Mouse (Mus musculus): ENCODE measurements around the gene Ms4a6c. TPM values are rescaled to one million over a fixed set of nuclear protein-coding genes. Genes with fewer than 3 reads are reported as not detected.
"Not testable (repeated sequence)": the region's sequence is repeated elsewhere in the genome, so short reads cannot be mapped to it uniquely, and the experiment has no call there.

Gene Ms4a6c
- polyA plus RNA-seq, 1 experiment, result 3.0 TPM

DNA sequence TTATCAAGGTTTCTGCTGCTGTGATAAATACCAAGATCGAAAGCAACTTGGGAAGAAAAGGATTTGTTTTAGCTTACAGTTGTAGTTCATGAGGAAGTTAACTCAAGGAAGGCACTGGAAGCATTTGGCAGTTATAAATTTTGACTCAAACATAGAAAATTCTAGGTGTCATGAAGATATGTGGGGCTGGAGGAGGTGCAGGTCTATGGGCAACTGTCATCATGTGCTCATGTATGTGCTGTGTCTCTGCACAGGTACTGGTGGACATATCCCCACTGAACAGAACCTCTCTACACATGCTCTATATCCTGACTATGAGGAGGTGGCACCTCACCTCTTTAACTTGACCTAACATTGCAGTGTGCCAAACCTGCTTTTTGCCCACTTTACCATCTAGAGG is 17.4 kb downstream of the Ms4a6c start:
- WGBS, result 90% methylated on average over 1 of the region's 1 CpGs
- no peak for TF ChIP-seq CTCF (conservative IDR thresholded peaks at IDR 0.05; ENCODE audit: insufficient read depth, insufficient read length, low read depth, low read length)
- no peak for TF ChIP-seq POLR2A (IDR thresholded peaks at IDR 0.05; ENCODE audit: low read depth, low read length)

GRCm38 (mm10) chr19:11491406-11492189 is 22.4 kb downstream of the Ms4a6c start:
- no peak for DNase-seq
- Histone ChIP-seq H3K27me3 (replicated peaks; ENCODE audit: control insufficient read depth, insufficient read depth, low read length) (no peaks in the 10 kb centered on the region), H3K4me1 (ENCODE audit: control insufficient read depth, insufficient read depth, low read length) (no peaks in the 10 kb centered on the region), H3K36me3 (ENCODE audit: control insufficient read depth, insufficient read depth, low read length) (no peaks in the 10 kb centered on the region), H3K4me3 (ENCODE audit: insufficient read depth, low read depth, low read length) (no peak overlapping the region), H3K27ac (ENCODE audit: insufficient read depth, low read depth, low read length) (no peak overlapping the region)
- 38% methylated on average over 4 of the region's 4 CpGs for WGBS
- TF ChIP-seq POLR2A (IDR thresholded peaks at IDR 0.05; ENCODE audit: low read depth, low read length) (no peak), CTCF (conservative IDR thresholded peaks at IDR 0.05; ENCODE audit: insufficient read depth, insufficient read length, low read depth, low read length) (no peak)

More for the DNA sequence above, 17.4 kb downstream of the Ms4a6c start:
- H3K4me1 ChIP-seq (ENCODE audit: control insufficient read depth, insufficient read depth, low read length), result no peaks in the 10 kb centered on the region
- no peaks in the 10 kb centered on the region for H3K27me3 ChIP-seq (replicated peaks; ENCODE audit: control insufficient read depth, insufficient read depth, low read length)
- no peaks in the 10 kb centered on the region for H3K36me3 ChIP-seq (ENCODE audit: control insufficient read depth, insufficient read depth, low read length)
- no peak for DNase-seq
- no peak overlapping the region for H3K4me3 ChIP-seq (ENCODE audit: insufficient read depth, low read depth, low read length)
- H3K27ac ChIP-seq (ENCODE audit: insufficient read depth, low read depth, low read length), result no peak overlapping the region

DNA sequence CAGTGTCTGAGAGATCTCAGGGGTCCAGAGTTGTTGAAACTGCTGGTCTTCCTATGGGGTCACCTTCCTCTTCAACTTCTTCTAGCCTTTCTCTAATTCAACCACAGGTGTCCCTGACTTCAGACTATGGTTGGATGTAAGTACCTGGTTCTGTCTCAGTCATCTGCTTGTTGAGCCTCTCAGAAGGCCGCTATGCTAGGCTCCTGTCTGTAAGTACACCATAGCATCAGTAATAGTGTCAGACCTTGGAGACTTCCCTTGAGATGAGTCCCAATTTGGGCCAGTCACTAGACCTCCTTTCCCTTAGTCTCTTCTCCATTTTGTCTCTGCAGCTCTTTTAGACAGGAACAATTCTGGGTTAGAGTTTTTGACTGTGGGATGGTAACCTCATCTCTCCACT is 23.5 kb downstream of the Ms4a6c start:
- no peak for DNase-seq
- 85% methylated on average over 1 of the region's 1 CpGs for WGBS
- no peak for TF ChIP-seq CTCF (conservative IDR thresholded peaks at IDR 0.05; ENCODE audit: insufficient read depth, insufficient read length, low read depth, low read length)
- no peak for TF ChIP-seq POLR2A (IDR thresholded peaks at IDR 0.05; ENCODE audit: low read depth, low read length)
- H3K27me3 ChIP-seq (replicated peaks; ENCODE audit: control insufficient read depth, insufficient read depth, low read length), result no peaks in the 10 kb centered on the region
- no peaks in the 10 kb centered on the region for H3K36me3 ChIP-seq (ENCODE audit: control insufficient read depth, insufficient read depth, low read length)
- no peaks in the 10 kb centered on the region for H3K4me1 ChIP-seq (ENCODE audit: control insufficient read depth, insufficient read depth, low read length)
- no peak overlapping the region for H3K27ac ChIP-seq (ENCODE audit: insufficient read depth, low read depth, low read length)
- H3K4me3 ChIP-seq (ENCODE audit: insufficient read depth, low read depth, low read length), result no peak overlapping the region

GRCm38 (mm10) chr19:11494519-11494918 is 25.4 kb downstream of the Ms4a6c start:
- no peak for DNase-seq
- Histone ChIP-seq H3K4me1 (ENCODE audit: control insufficient read depth, insufficient read depth, low read length) (no peaks in the 10 kb centered on the region), H3K27ac (ENCODE audit: insufficient read depth, low read depth, low read length) (no peak overlapping the region), H3K27me3 (replicated peaks; ENCODE audit: control insufficient read depth, insufficient read depth, low read length) (no peaks in the 10 kb centered on the region), H3K4me3 (ENCODE audit: insufficient read depth, low read depth, low read length) (no peak overlapping the region), H3K36me3 (ENCODE audit: control insufficient read depth, insufficient read depth, low read length) (no peaks in the 10 kb centered on the region)
- 83% methylated on average over 3 of the region's 3 CpGs for WGBS
- TF ChIP-seq POLR2A (IDR thresholded peaks at IDR 0.05; ENCODE audit: low read depth, low read length), result no peak
- TF ChIP-seq CTCF (conservative IDR thresholded peaks at IDR 0.05; ENCODE audit: insufficient read depth, insufficient read length, low read depth, low read length), result no peak

DNA sequence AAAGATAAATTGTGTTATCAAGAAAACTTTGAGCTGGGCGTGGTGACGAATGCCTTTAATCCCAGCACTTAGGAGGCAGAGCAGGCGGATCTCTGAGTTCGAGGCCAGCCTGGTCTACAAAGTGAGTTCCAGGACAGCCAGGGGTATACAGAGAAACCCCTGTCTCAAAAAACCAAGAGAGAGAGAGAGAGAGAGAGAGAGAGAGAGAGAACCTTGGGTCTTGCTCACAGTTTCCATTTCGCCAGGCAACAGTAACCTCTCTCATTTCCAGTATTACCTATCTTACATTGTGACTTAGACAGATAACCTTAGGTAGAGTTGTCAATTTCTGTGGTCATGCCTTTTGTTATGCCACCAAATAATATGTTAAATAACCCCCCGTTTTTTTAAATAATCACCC is 27.2 kb downstream of the Ms4a6c start:
- H3K27ac ChIP-seq (ENCODE audit: insufficient read depth, low read depth, low read length), result no peak overlapping the region
- no peaks in the 10 kb centered on the region for H3K27me3 ChIP-seq (replicated peaks; ENCODE audit: control insufficient read depth, insufficient read depth, low read length)
- H3K36me3 ChIP-seq (ENCODE audit: control insufficient read depth, insufficient read depth, low read length), result no peaks in the 10 kb centered on the region
- H3K4me1 ChIP-seq (ENCODE audit: control insufficient read depth, insufficient read depth, low read length), result no peaks in the 10 kb centered on the region
- WGBS, result 79% methylated on average over 6 of the region's 6 CpGs
- no peak for DNase-seq
- H3K4me3 ChIP-seq (ENCODE audit: insufficient read depth, low read depth, low read length), result no peak overlapping the region
- TF ChIP-seq CTCF (conservative IDR thresholded peaks at IDR 0.05; ENCODE audit: insufficient read depth, insufficient read length, low read depth, low read length) (no peak), POLR2A (IDR thresholded peaks at IDR 0.05; ENCODE audit: low read depth, low read length) (no peak)

- not testable (repeated sequence) for H3K27ac ChIP-seq (ENCODE audit: insufficient read depth, low read depth, low read length); H3K36me3 ChIP-seq (ENCODE audit: control insufficient read depth, insufficient read depth, low read length); DNase-seq; H3K4me3 ChIP-seq (ENCODE audit: insufficient read depth, low read depth, low read length); H3K4me1 ChIP-seq (ENCODE audit: control insufficient read depth, insufficient read depth, low read length); H3K27me3 ChIP-seq (replicated peaks; ENCODE audit: control insufficient read depth, insufficient read depth, low read length)
- WGBS, result 64% methylated on average over 1 of the region's 1 CpGs
These were observed 28.1 kb downstream of the Ms4a6c start for GRCm38 (mm10) chr19:11497300-11497699.

DNA sequence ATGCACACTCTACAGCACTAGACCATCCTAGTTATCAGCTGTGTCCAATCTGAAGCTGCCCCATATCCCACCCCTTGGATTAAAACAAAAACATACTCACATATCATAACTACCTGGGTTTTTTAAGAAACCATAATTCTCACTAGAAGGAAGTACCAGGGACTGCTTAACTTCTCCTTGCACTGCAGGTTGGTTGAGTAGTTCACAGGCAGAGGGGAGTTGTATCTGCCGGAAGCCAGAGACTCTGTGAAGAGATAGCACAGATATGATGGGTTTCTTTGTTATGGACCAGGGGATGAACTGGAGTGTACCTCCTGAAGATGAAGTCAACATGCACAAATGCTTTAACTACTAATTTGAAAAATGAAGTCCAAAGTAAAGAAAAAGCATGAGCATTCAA is 31.6 kb downstream of the Ms4a6c start:
- no peaks in the 10 kb centered on the region for H3K4me1 ChIP-seq (ENCODE audit: control insufficient read depth, insufficient read depth, low read length)
- no peaks in the 10 kb centered on the region for H3K36me3 ChIP-seq (ENCODE audit: control insufficient read depth, insufficient read depth, low read length)
- DNase-seq, result no peak
- no peak for TF ChIP-seq POLR2A (IDR thresholded peaks at IDR 0.05; ENCODE audit: low read depth, low read length)
- no peak for TF ChIP-seq CTCF (conservative IDR thresholded peaks at IDR 0.05; ENCODE audit: insufficient read depth, insufficient read length, low read depth, low read length)
- WGBS, result 94% methylated on average over 1 of the region's 1 CpGs
- H3K27ac ChIP-seq (ENCODE audit: insufficient read depth, low read depth, low read length), result no peak overlapping the region
- H3K27me3 ChIP-seq (replicated peaks; ENCODE audit: control insufficient read depth, insufficient read depth, low read length), result no peaks in the 10 kb centered on the region
- H3K4me3 ChIP-seq (ENCODE audit: insufficient read depth, low read depth, low read length), result no peak overlapping the region
